Mouse (Mus musculus) myocyte (in vitro differentiated cells): ENCODE measurements around the gene Wsb1. TPM values are rescaled to one million over a fixed set of nuclear protein-coding genes. Genes with fewer than 3 reads are reported as not detected.

Experiments used
- H3K27me3 ChIP-seq: one replicate; pipeline ENCODE4 v1.6.1; 2011; ENCODE audit not compliant: control insufficient read depth, insufficient read depth, insufficient read length
- H3K36me3 ChIP-seq: one replicate; pipeline ENCODE4 v1.6.1; 2011; ENCODE audit not compliant: control insufficient read depth, insufficient read depth
- H3K4me2 ChIP-seq: one replicate; pipeline ENCODE4 v1.6.1; 2011; ENCODE audit warnings: low read depth, control low read depth
- H3K4me3 ChIP-seq: one replicate; pipeline ENCODE4 v1.5.1; 2011; ENCODE audit warnings: mild to moderate bottlenecking, control low read depth, moderate library complexity
- H3K79me2 ChIP-seq: one replicate; pipeline ENCODE4 v1.6.1; 2011; ENCODE audit not compliant: control insufficient read depth, insufficient read depth
- H3ac ChIP-seq: one replicate; pipeline ENCODE4 v1.6.1; 2011; ENCODE audit not compliant: control insufficient read depth, insufficient read length
- CEBPB ChIP-seq: IDR thresholded peaks from 2 replicates; pipeline ENCODE4 v1.6.1; 2011; ENCODE audit warnings: mild to moderate bottlenecking, moderate library complexity; ENCODE audit not compliant: poor library complexity, insufficient read depth, severe bottlenecking
- E2F4 ChIP-seq: IDR thresholded peaks from one replicate; pipeline ENCODE4 v1.6.1; 2011; ENCODE audit warnings: mild to moderate bottlenecking, control low read depth, moderate library complexity; ENCODE audit not compliant: insufficient read depth
- MAX ChIP-seq: IDR thresholded peaks from one replicate; pipeline ENCODE4 v1.6.1; 2011; ENCODE audit warnings: low read depth, mild to moderate bottlenecking, control low read depth
- MYOD1 ChIP-seq, 3 experiments: IDR thresholded peaks; one replicate each; pipeline ENCODE4 v1.6.1; 2011; ENCODE audit warnings: control low read depth in 2 of 3, low read depth in 2 of 3, mild to moderate bottlenecking in 2 of 3, moderate library complexity in 1 of 3; ENCODE audit not compliant: insufficient read length in 2 of 3, control insufficient read depth in 1 of 3
- MYOG ChIP-seq, 3 experiments: IDR thresholded peaks; one replicate each; pipeline ENCODE4 v1.6.1; 2011; ENCODE audit warnings: control low read depth in 2 of 3, low read depth in 2 of 3, mild to moderate bottlenecking in 2 of 3; ENCODE audit not compliant: insufficient read length in 2 of 3, control insufficient read depth in 1 of 3, insufficient read depth in 1 of 3
- POLR2A ChIP-seq: IDR thresholded peaks from one replicate; pipeline ENCODE4 v1.6.1; 2011; ENCODE audit warnings: low read depth, mild to moderate bottlenecking, control low read depth, moderate library complexity; ENCODE audit not compliant: insufficient read length
- POLR2AphosphoS2 ChIP-seq: IDR thresholded peaks from one replicate; pipeline ENCODE4 v1.6.1; 2011; ENCODE audit warnings: low read depth, control low read depth; ENCODE audit not compliant: insufficient read length
- REST ChIP-seq: IDR thresholded peaks from one replicate; pipeline ENCODE4 v1.6.1; 2011; ENCODE audit warnings: mild to moderate bottlenecking, control low read depth, moderate library complexity; ENCODE audit not compliant: insufficient read depth, insufficient read length
- SRF ChIP-seq: IDR thresholded peaks from one replicate; pipeline ENCODE4 v1.6.1; 2011; ENCODE audit warnings: low read depth; ENCODE audit not compliant: control insufficient read depth, insufficient read length
- TCF12 ChIP-seq: IDR thresholded peaks from one replicate; pipeline ENCODE4 v1.6.1; 2011; ENCODE audit warnings: mild to moderate bottlenecking, control low read depth; ENCODE audit not compliant: poor library complexity, insufficient read depth, severe bottlenecking
- TCF3 ChIP-seq: IDR thresholded peaks from one replicate; pipeline ENCODE4 v1.6.1; 2011; ENCODE audit warnings: low read depth, control low read depth; ENCODE audit not compliant: insufficient read length
- USF1 ChIP-seq: IDR thresholded peaks from one replicate; pipeline ENCODE4 v1.6.1; 2011; ENCODE audit warnings: low read depth, mild to moderate bottlenecking, control low read depth, moderate library complexity
- polyA plus RNA-seq: library from polyadenylated mRNA; unstranded; fragments of >200 nt; fragmentation: generic; extraction: Trizol; gene quantifications from one replicate; pipeline ENCODE4 v1.2.1, GENCODE M21; 2012; ENCODE audit warnings: missing spikeins

Gene Wsb1
- polyA plus RNA-seq, 1 experiment, result 35.1 TPM

GRCm38 (mm10) chr11:79196876-79197845 is 57.3 kb downstream of the Wsb1 start:
- Histone ChIP-seq H3ac (no peak overlapping the region), H3K79me2 (no peaks in the 10 kb centered on the region), H3K27me3 (no peaks in the 10 kb centered on the region), H3K4me3 (no peak overlapping the region), H3K36me3 (no peaks in the 10 kb centered on the region), H3K4me2 (peak overlapping the region; percentile 44)
- no peak for TF ChIP-seq USF1
- TF ChIP-seq SRF, result peak; percentile 27
- TF ChIP-seq MYOD1 (IDR thresholded peaks at IDR 0.05; ENCODE audit: control insufficient read depth in 1 of 3, insufficient read length in 2 of 3, low read depth in 2 of 3), result peak in 2 of 3 experiments; percentile 55 to 62
- peak; percentile 31 to 71 (median 47) for TF ChIP-seq MYOG (IDR thresholded peaks at IDR 0.05; ENCODE audit: control insufficient read depth in 1 of 3, insufficient read depth in 1 of 3, insufficient read length in 2 of 3, low read depth in 2 of 3)

- no peak overlapping the region for H3K4me3 ChIP-seq
- H3K36me3 ChIP-seq, result no peaks in the 10 kb centered on the region
- TF ChIP-seq MYOD1 (IDR thresholded peaks at IDR 0.05; ENCODE audit: control insufficient read depth in 1 of 3, insufficient read length in 2 of 3, low read depth in 2 of 3) (peak in 1 of 3 experiments; percentile 45), POLR2AphosphoS2 (no peak), MYOG (IDR thresholded peaks at IDR 0.05; ENCODE audit: control insufficient read depth in 1 of 3, insufficient read depth in 1 of 3, insufficient read length in 2 of 3, low read depth in 2 of 3) (peak in 2 of 3 experiments; percentile 38 to 40), USF1 (no peak)
- H3K27me3 ChIP-seq, result no peaks in the 10 kb centered on the region
- no peak overlapping the region for H3ac ChIP-seq
- peak overlapping the region; percentile 44 for H3K4me2 ChIP-seq
- H3K79me2 ChIP-seq, result no peaks in the 10 kb centered on the region
Measured at GRCm38 (mm10) chr11:79196196-79196869, 58.1 kb downstream of the Wsb1 start.

GRCm38 (mm10) chr11:79192176-79192575 is 62.3 kb downstream of the Wsb1 start:
- Histone ChIP-seq H3K4me3 (no peak overlapping the region), H3K79me2 (no peaks in the 10 kb centered on the region), H3ac (no peak overlapping the region), H3K4me2 (no peak overlapping the region), H3K36me3 (no peaks in the 10 kb centered on the region), H3K27me3 (no peaks in the 10 kb centered on the region)
- TF ChIP-seq SRF (no peak), MYOG (IDR thresholded peaks at IDR 0.05; ENCODE audit: control insufficient read depth in 1 of 3, insufficient read depth in 1 of 3, insufficient read length in 2 of 3, low read depth in 2 of 3) (no peak), REST (no peak), TCF3 (no peak), CEBPB (no peak)

GRCm38 (mm10) chr11:79191214-79191613 is 63.3 kb downstream of the Wsb1 start:
- TF ChIP-seq E2F4 (no peak), POLR2A (no peak), MYOD1 (IDR thresholded peaks at IDR 0.05; ENCODE audit: control insufficient read depth in 1 of 3, insufficient read length in 2 of 3, low read depth in 2 of 3) (no peak), POLR2AphosphoS2 (no peak), MYOG (IDR thresholded peaks at IDR 0.05; ENCODE audit: control insufficient read depth in 1 of 3, insufficient read depth in 1 of 3, insufficient read length in 2 of 3, low read depth in 2 of 3) (no peak), SRF (no peak), USF1 (no peak), TCF12 (no peak), MAX (no peak), CEBPB (no peak), REST (no peak), TCF3 (no peak)
- Histone ChIP-seq H3K36me3 (no peaks in the 10 kb centered on the region), H3K79me2 (no peaks in the 10 kb centered on the region), H3K4me3 (no peak overlapping the region), H3K27me3 (no peaks in the 10 kb centered on the region), H3K4me2 (no peak overlapping the region), H3ac (no peak overlapping the region)

GRCm38 (mm10) chr11:79190257-79190656 is 64.2 kb downstream of the Wsb1 start:
- no peak overlapping the region for H3ac ChIP-seq
- no peaks in the 10 kb centered on the region for H3K36me3 ChIP-seq
- no peaks in the 10 kb centered on the region for H3K27me3 ChIP-seq
- no peak overlapping the region for H3K4me2 ChIP-seq
- no peaks in the 10 kb centered on the region for H3K79me2 ChIP-seq
- TF ChIP-seq TCF3 (no peak), SRF (no peak), MAX (no peak), REST (no peak), MYOG (IDR thresholded peaks at IDR 0.05; ENCODE audit: control insufficient read depth in 1 of 3, insufficient read depth in 1 of 3, insufficient read length in 2 of 3, low read depth in 2 of 3) (no peak), USF1 (no peak)
- no peak overlapping the region for H3K4me3 ChIP-seq
